Mouse (Mus musculus): ENCODE results near the gene Pelo. TPM values are rescaled to one million over a fixed set of nuclear protein-coding genes. Genes with fewer than 3 reads are reported as not detected.

Gene Pelo
- polyA plus RNA-seq, 1 experiment: 23.0 TPM

GRCm38 (mm10) chr13:115127826-115128225, 37.8 kb upstream of the Pelo start:
- Histone ChIP-seq H3K36me3 (ENCODE audit: control insufficient read depth, insufficient read depth, low read length) (no peaks in the 10 kb centered on the region), H3K4me3 (ENCODE audit: control insufficient read depth, insufficient read depth, low read length) (no peak overlapping the region), H3K27me3 (ENCODE audit: control insufficient read depth, insufficient read depth, low read length) (no peaks in the 10 kb centered on the region), H3K27ac (ENCODE audit: control insufficient read depth, insufficient read depth, low read length) (no peak overlapping the region), H3K4me1 (replicated peaks; ENCODE audit: control insufficient read depth, insufficient read depth, low read length) (no peaks in the 10 kb centered on the region)
- no peak for DNase-seq
- WGBS: 98% methylated on average over 1 of the region's 1 CpGs
- TF ChIP-seq CTCF (IDR thresholded peaks at IDR 0.05; ENCODE audit: borderline replicate concordance, control insufficient read depth, extremely low read depth, insufficient read depth, low read length, poor library complexity): no peak
- TF ChIP-seq POLR2A (IDR thresholded peaks at IDR 0.05; ENCODE audit: control insufficient read depth, extremely low read depth, insufficient read depth, low read length, poor library complexity): no peak

GRCm38 (mm10) chr13:115126534-115126933, 36.5 kb upstream of the Pelo start:
- TF ChIP-seq CTCF (IDR thresholded peaks at IDR 0.05; ENCODE audit: borderline replicate concordance, control insufficient read depth, extremely low read depth, insufficient read depth, low read length, poor library complexity): no peak
- TF ChIP-seq POLR2A (IDR thresholded peaks at IDR 0.05; ENCODE audit: control insufficient read depth, extremely low read depth, insufficient read depth, low read length, poor library complexity): no peak

GRCm38 (mm10) chr13:115125130-115125529, 35.1 kb upstream of the Pelo start:
- no peak for DNase-seq
- Histone ChIP-seq H3K27me3 (ENCODE audit: control insufficient read depth, insufficient read depth, low read length) (no peaks in the 10 kb centered on the region), H3K4me3 (ENCODE audit: control insufficient read depth, insufficient read depth, low read length) (no peak overlapping the region), H3K36me3 (ENCODE audit: control insufficient read depth, insufficient read depth, low read length) (no peaks in the 10 kb centered on the region), H3K27ac (ENCODE audit: control insufficient read depth, insufficient read depth, low read length) (no peak overlapping the region), H3K4me1 (replicated peaks; ENCODE audit: control insufficient read depth, insufficient read depth, low read length) (no peaks in the 10 kb centered on the region)
- TF ChIP-seq CTCF (IDR thresholded peaks at IDR 0.05; ENCODE audit: borderline replicate concordance, control insufficient read depth, extremely low read depth, insufficient read depth, low read length, poor library complexity) (no peak), POLR2A (IDR thresholded peaks at IDR 0.05; ENCODE audit: control insufficient read depth, extremely low read depth, insufficient read depth, low read length, poor library complexity) (no peak)
- WGBS: 95% methylated on average over 4 of the region's 4 CpGs

More at GRCm38 (mm10) chr13:115126534-115126933, 36.5 kb upstream of the Pelo start:
- Histone ChIP-seq H3K4me3 (ENCODE audit: control insufficient read depth, insufficient read depth, low read length) (no peak overlapping the region), H3K27me3 (ENCODE audit: control insufficient read depth, insufficient read depth, low read length) (no peaks in the 10 kb centered on the region), H3K27ac (ENCODE audit: control insufficient read depth, insufficient read depth, low read length) (no peak overlapping the region), H3K36me3 (ENCODE audit: control insufficient read depth, insufficient read depth, low read length) (no peaks in the 10 kb centered on the region), H3K4me1 (replicated peaks; ENCODE audit: control insufficient read depth, insufficient read depth, low read length) (no peaks in the 10 kb centered on the region)
- 97% methylated on average over 2 of the region's 2 CpGs for whole genome bisulfite sequencing
- no peak for DNase-seq

- no peak for TF ChIP-seq CTCF (IDR thresholded peaks at IDR 0.05; ENCODE audit: borderline replicate concordance, control insufficient read depth, extremely low read depth, insufficient read depth, low read length, poor library complexity)
- WGBS: 59% methylated on average over 1 of the region's 1 CpGs
- Histone ChIP-seq H3K27ac (ENCODE audit: control insufficient read depth, insufficient read depth, low read length) (no peak overlapping the region), H3K36me3 (ENCODE audit: control insufficient read depth, insufficient read depth, low read length) (no peaks in the 10 kb centered on the region), H3K4me1 (replicated peaks; ENCODE audit: control insufficient read depth, insufficient read depth, low read length) (no peaks in the 10 kb centered on the region), H3K27me3 (ENCODE audit: control insufficient read depth, insufficient read depth, low read length) (no peaks in the 10 kb centered on the region), H3K4me3 (ENCODE audit: control insufficient read depth, insufficient read depth, low read length) (no peak overlapping the region)
- DNase-seq: no peak
Observed at GRCm38 (mm10) chr13:115124521-115124920, 34.5 kb upstream of the Pelo start.

GRCm38 (mm10) chr13:115118756-115119155, 28.8 kb upstream of the Pelo start:
- no peak for DNase-seq
- 46% methylated on average over 5 of the region's 5 CpGs for WGBS
- no peaks in the 10 kb centered on the region for H3K27me3 ChIP-seq (ENCODE audit: control insufficient read depth, insufficient read depth, low read length)
- H3K27ac ChIP-seq (ENCODE audit: control insufficient read depth, insufficient read depth, low read length): no peak overlapping the region
- no peaks in the 10 kb centered on the region for H3K36me3 ChIP-seq (ENCODE audit: control insufficient read depth, insufficient read depth, low read length)
- TF ChIP-seq POLR2A (IDR thresholded peaks at IDR 0.05; ENCODE audit: control insufficient read depth, extremely low read depth, insufficient read depth, low read length, poor library complexity) (no peak), CTCF (IDR thresholded peaks at IDR 0.05; ENCODE audit: borderline replicate concordance, control insufficient read depth, extremely low read depth, insufficient read depth, low read length, poor library complexity) (no peak)
- no peaks in the 10 kb centered on the region for H3K4me1 ChIP-seq (replicated peaks; ENCODE audit: control insufficient read depth, insufficient read depth, low read length)
- no peak overlapping the region for H3K4me3 ChIP-seq (ENCODE audit: control insufficient read depth, insufficient read depth, low read length)

- Histone ChIP-seq H3K27me3 (ENCODE audit: control insufficient read depth, insufficient read depth, low read length) (no peaks in the 10 kb centered on the region), H3K4me3 (ENCODE audit: control insufficient read depth, insufficient read depth, low read length) (no peak overlapping the region), H3K27ac (ENCODE audit: control insufficient read depth, insufficient read depth, low read length) (no peak overlapping the region), H3K4me1 (replicated peaks; ENCODE audit: control insufficient read depth, insufficient read depth, low read length) (no peaks in the 10 kb centered on the region), H3K36me3 (ENCODE audit: control insufficient read depth, insufficient read depth, low read length) (no peaks in the 10 kb centered on the region)
- WGBS: 89% methylated on average over 3 of the region's 3 CpGs
- TF ChIP-seq POLR2A (IDR thresholded peaks at IDR 0.05; ENCODE audit: control insufficient read depth, extremely low read depth, insufficient read depth, low read length, poor library complexity): no peak
- DNase-seq: no peak
Observed at GRCm38 (mm10) chr13:115118195-115118594, 28.2 kb upstream of the Pelo start.

GRCm38 (mm10) chr13:115116930-115117621, 27.1 kb upstream of the Pelo start:
- DNase-seq: no peak
- TF ChIP-seq CTCF (IDR thresholded peaks at IDR 0.05; ENCODE audit: borderline replicate concordance, control insufficient read depth, extremely low read depth, insufficient read depth, low read length, poor library complexity) (no peak), POLR2A (IDR thresholded peaks at IDR 0.05; ENCODE audit: control insufficient read depth, extremely low read depth, insufficient read depth, low read length, poor library complexity) (no peak)
- no peak overlapping the region for H3K27ac ChIP-seq (ENCODE audit: control insufficient read depth, insufficient read depth, low read length)
- H3K36me3 ChIP-seq (ENCODE audit: control insufficient read depth, insufficient read depth, low read length): no peaks in the 10 kb centered on the region
- 91% methylated on average over 3 of the region's 3 CpGs for whole genome bisulfite sequencing
- no peaks in the 10 kb centered on the region for H3K27me3 ChIP-seq (ENCODE audit: control insufficient read depth, insufficient read depth, low read length)
- no peak overlapping the region for H3K4me3 ChIP-seq (ENCODE audit: control insufficient read depth, insufficient read depth, low read length)
- H3K4me1 ChIP-seq (replicated peaks; ENCODE audit: control insufficient read depth, insufficient read depth, low read length): no peaks in the 10 kb centered on the region
